Comparison of ENCODE assay signal across 9 mouse cellular contexts in genomic region chr4:53715977-53716376, GRCm38 (mm10). TPM values are rescaled to one million over a fixed set of nuclear protein-coding genes. Genes with fewer than 3 reads are reported as not detected.
DNase-seq lines count a peak whose midpoint lies in the region; ATAC-seq and TF ChIP-seq lines count a peak whose summit lies in the region.
"Had no signal": no experiment of that assay in that cellular context is flagged by ENCODE, and none has a peak within 500 bp of the region (broad histone marks: within the 10 kb centered on the region; RNA-seq: fewer than 3 reads in every experiment).

No protein-coding gene starts in this region.

- DNase-seq in adrenal gland, postnatal 10 days: peak; percentile 38
- no peak for DNase-seq in adrenal gland, adult 8-10 months
- no peak for DNase-seq in lung, adult 2 months
- no peak for DNase-seq in lung, postnatal 14 days
- DNase-seq in MN1 (ENCODE audit: low spot score): peak; percentile 17
- DNase-seq in cerebellum, adult 11 months: no peak
- no peak for DNase-seq in cerebellum, adult 8-10 months
- DNase-seq: cerebellum, adult 2 months had no signal

- TF ChIP-seq CTCF in lung, adult 2 months (IDR thresholded peaks at IDR 0.05; ENCODE audit: insufficient read depth, low read length): peak; percentile 45; the same call in 1 of the 2 replicates

- H3K4me3 ChIP-seq in lung, adult 2 months (replicated peaks; ENCODE audit: extremely low read depth, low read depth, low read length): no peak overlapping the region

- no peak for TF ChIP-seq POLR2A in lung, adult 2 months (IDR thresholded peaks at IDR 0.05; ENCODE audit: borderline replicate concordance, extremely low read depth, low read depth, low read length)

- ATAC-seq in megakaryocyte-erythroid progenitor cell, adult 5-6 weeks (replicated peaks; ENCODE audit: low FRiP score, low TSS enrichment, poor library complexity, severe bottlenecking): peak; percentile 61

- no peaks in the 10 kb centered on the region; the same call in 1 of the 2 replicates for H3K4me1 ChIP-seq in lung, adult 2 months (ENCODE audit: control insufficient read depth, insufficient read depth, low read length)

RNA-seq across cellular contexts. Expression of gene Fktn, which starts 2.2 kb away (rescaled TPM):
- 10 to 100 TPM; 14.2 to 18.1 TPM for total RNA-seq in adrenal gland, postnatal 10 days (2021)
- 10 to 100 TPM; 15.6 to 19.6 (median 17.4) TPM for total RNA-seq in adrenal gland, adult 8-10 months (2022)
- polyA plus RNA-seq in lung, adult 2 months (2012; rRNA removed): 3.7 and 6.6 TPM in 2 replicates
- 9.4 and 9.9 TPM in 2 replicates for total RNA-seq in megakaryocyte-erythroid progenitor cell, adult 5-6 weeks (2014; fragmentation: Nextera tagmentation)
- total RNA-seq in megakaryocyte-erythroid progenitor cell, adult 5-6 weeks (2017): 5.8 and 6.2 TPM in 2 replicates

Comparison
In these comparisons a context has a peak if more than half of its experiments do, and no peak if none do; other contexts are left out.
1. DNase-seq: peak in adrenal gland, postnatal 10 days (single experiment) and MN1 (single experiment); none in adrenal gland, adult 8-10 months (single experiment), lung, adult 2 months (single experiment), lung, postnatal 14 days (single experiment), cerebellum, adult 11 months (single experiment) and cerebellum, adult 8-10 months (single experiment).